8 mouse cellular contexts compared by ENCODE assay signal in the genomic region with DNA sequence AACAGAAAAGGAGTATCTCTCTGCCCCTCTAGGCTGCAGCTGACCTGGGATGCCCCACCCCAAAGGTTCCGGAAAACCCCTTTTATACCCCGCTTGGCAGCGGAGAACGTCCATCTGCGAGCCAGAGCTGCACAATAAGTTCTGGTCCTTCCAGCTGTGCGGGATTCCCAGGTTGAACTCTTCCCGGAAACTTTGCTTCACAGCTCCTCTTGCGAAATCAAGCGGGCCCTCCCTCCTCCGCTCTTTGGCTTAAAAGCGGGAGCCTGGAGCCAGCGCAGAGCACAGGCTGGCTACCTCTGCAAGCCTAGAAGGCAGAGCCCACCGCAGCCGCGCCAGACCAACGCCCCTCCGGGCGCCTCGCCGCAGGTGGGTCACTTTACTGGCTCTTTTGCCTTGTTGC. TPM values are rescaled to one million over a fixed set of nuclear protein-coding genes. Genes with fewer than 3 reads are reported as not detected.
A peak's percentile ranks its signal among the peaks of the same experiment; 100 is the strongest.
DNase-seq lines count a peak whose midpoint lies in the region; ATAC-seq and TF ChIP-seq lines count a peak whose summit lies in the region.

A gene (plus strand): TSS at position 282 of the 400 bp plus-strand sequence.

- H3K27ac ChIP-seq in hindbrain, embryonic 13.5 days: no peak within 1 kb of the TSS
- peak within 1 kb of the TSS; percentile 91 for H3K27ac ChIP-seq in liver, adult 2 months (replicated peaks; ENCODE audit: insufficient read depth, low read depth, low read length)
- no peak within 1 kb of the TSS for H3K27ac ChIP-seq in midbrain, postnatal 0 days (ENCODE audit: low read depth, low read length)

- peak; percentile 39 to 68 for DNase-seq in adrenal gland, postnatal 36 days
- peak; percentile 58 to 73 for DNase-seq in gastrocnemius, adult 8-10 months (ENCODE audit: low spot score in 2 of 2)
- DNase-seq in liver, adult 2 months (ENCODE audit: extremely low read depth, low read depth, low spot score): peak; percentile 90
- DNase-seq in midbrain, postnatal 0 days (ENCODE audit: low spot score): no peak
- DNase-seq in layer of hippocampus, postnatal 14 days (ENCODE audit: low spot score in 2 of 2): no peak

- H3K4me3 ChIP-seq in E14TG2a.4 (replicated peaks; ENCODE audit: low read length): peak within 1 kb of the TSS; percentile 58
- H3K4me3 ChIP-seq in hindbrain, embryonic 13.5 days: peak within 1 kb of the TSS; percentile 26
- H3K4me3 ChIP-seq in liver, adult 2 months (ENCODE audit: insufficient read depth, low read depth, low read length): peak within 1 kb of the TSS; percentile 74
- peak within 1 kb of the TSS; percentile 27 for H3K4me3 ChIP-seq in midbrain, postnatal 0 days (ENCODE audit: low read depth, low read length)

- H3K79me2 ChIP-seq in liver, adult 2 months (ENCODE audit: control insufficient read depth, insufficient read depth, low read length): peaks cover 10% of the 10 kb centered on the region; the same call in 1 of the 2 replicates

- H3K9ac ChIP-seq in hindbrain, embryonic 13.5 days: peak within 1 kb of the TSS; percentile 26; the same call in 1 of the 2 replicates
- H3K9ac ChIP-seq in liver, adult 2 months (ENCODE audit: low read depth, low read length): peak within 1 kb of the TSS; percentile 80
- no peak within 1 kb of the TSS for H3K9ac ChIP-seq in midbrain, postnatal 0 days (replicated peaks; ENCODE audit: low read length, poor library complexity, severe bottlenecking)

- TF ChIP-seq CTCF in E14TG2a.4 (conservative IDR thresholded peaks at IDR 0.05; ENCODE audit: low read length): no peak
- no peak for TF ChIP-seq CTCF in liver, adult 2 months (IDR thresholded peaks at IDR 0.05; ENCODE audit: low read depth, low read length)
- TF ChIP-seq CTCF in midbrain, postnatal 0 days (IDR thresholded peaks at IDR 0.05): no peak

- TF ChIP-seq POLR2A in liver, adult 2 months (IDR thresholded peaks at IDR 0.05; ENCODE audit: extremely low read depth, insufficient read depth, low read length): peak; percentile 90

- H3K4me2 ChIP-seq in hindbrain, embryonic 13.5 days: peak within 1 kb of the TSS; percentile 53
- peak within 1 kb of the TSS; percentile 56 for H3K4me2 ChIP-seq in midbrain, postnatal 0 days (ENCODE audit: low read depth, low read length, poor library complexity, severe bottlenecking)

- WGBS in hindbrain, embryonic 13.5 days: 5% methylated on average over 20 of the region's 20 CpGs
- WGBS in liver, adult 2 months: 2% methylated on average over 20 of the region's 20 CpGs
- WGBS in midbrain, postnatal 0 days: 4% methylated on average over 20 of the region's 20 CpGs

- no peaks in the 10 kb centered on the region for H3K36me3 ChIP-seq in E14TG2a.4 (ENCODE audit: insufficient read depth, low read length)
- H3K36me3 ChIP-seq in hindbrain, embryonic 13.5 days: no peaks in the 10 kb centered on the region
- H3K36me3 ChIP-seq in liver, adult 2 months (ENCODE audit: control insufficient read depth, insufficient read depth, low read length): no peaks in the 10 kb centered on the region
- H3K36me3 ChIP-seq in midbrain, postnatal 0 days (ENCODE audit: insufficient read depth, low read length): no peaks in the 10 kb centered on the region

- no peaks in the 10 kb centered on the region for H3K27me3 ChIP-seq in E14TG2a.4 (ENCODE audit: insufficient read depth, low read length)
- peaks cover 7% of the 10 kb centered on the region for H3K27me3 ChIP-seq in hindbrain, embryonic 13.5 days
- no peaks in the 10 kb centered on the region for H3K27me3 ChIP-seq in liver, adult 2 months (ENCODE audit: control insufficient read depth, insufficient read depth, low read length)
- H3K27me3 ChIP-seq in midbrain, postnatal 0 days (ENCODE audit: insufficient read depth, low read length): 0 out of 2 replicates have a peak, but pooled peaks cover 4% of the 10 kb centered on the region

- ATAC-seq in hindbrain, embryonic 13.5 days (ENCODE audit: low FRiP score): peak; percentile 54; the same call in 1 of the 2 replicates
- no peak for ATAC-seq in midbrain, postnatal 0 days (ENCODE audit: low FRiP score)
- no peak for ATAC-seq in megakaryocyte-erythroid progenitor cell, adult 5-6 weeks (replicated peaks; ENCODE audit: low FRiP score, low TSS enrichment, poor library complexity, severe bottlenecking)

- peaks cover 15% of the 10 kb centered on the region for H3K4me1 ChIP-seq in E14TG2a.4 (replicated peaks; ENCODE audit: low read depth, low read length)
- peaks cover 10% of the 10 kb centered on the region; the same call in 1 of the 2 replicates for H3K4me1 ChIP-seq in hindbrain, embryonic 13.5 days (replicated peaks)
- H3K4me1 ChIP-seq in liver, adult 2 months (ENCODE audit: control insufficient read depth, insufficient read depth, low read length): peaks cover 28% of the 10 kb centered on the region
- no peaks in the 10 kb centered on the region for H3K4me1 ChIP-seq in midbrain, postnatal 0 days (ENCODE audit: insufficient read depth, low read length)

- peaks cover 9% of the 10 kb centered on the region; the same call in 1 of the 2 replicates for H3K9me3 ChIP-seq in E14TG2a.4 (ENCODE audit: low read length)
- no peaks in the 10 kb centered on the region for H3K9me3 ChIP-seq in hindbrain, embryonic 13.5 days
- H3K9me3 ChIP-seq in midbrain, postnatal 0 days (ENCODE audit: low read length): no peaks in the 10 kb centered on the region

RNA-seq across cellular contexts. Expression of the gene that starts here (rescaled TPM):
- 10 to 100 TPM; 14.4 to 47.1 TPM for total RNA-seq in adrenal gland, postnatal 36 days (2021)
- total RNA-seq in gastrocnemius, adult 8-10 months (2022): 10 to 100 TPM in 3 of 4 experiments, 1 to 10 TPM in 1; 9.3 to 16.9 (median 10.8) TPM
- 0.08 and 0.26 TPM in 2 replicates for polyA plus RNA-seq in hindbrain, embryonic 13.5 days (2015; fragmentation: Nextera tagmentation; extraction: Ambion mirVana)
- 76.6 and 90.1 TPM in 2 replicates for total RNA-seq in liver, adult 2 months (2014; rRNA removed)
- 38.3 and 40.9 TPM in 2 replicates for polyA plus RNA-seq in liver, adult 2 months (2012; rRNA removed)
- 0.44 and 0.57 TPM in 2 replicates for total RNA-seq in midbrain, postnatal 0 days (2014; rRNA removed)
- 0.15 and 0.18 TPM in 2 replicates for polyA plus RNA-seq in midbrain, postnatal 0 days (2015; fragmentation: Nextera tagmentation; extraction: Ambion mirVana)
- total RNA-seq in layer of hippocampus, postnatal 14 days (2021): under 1 TPM; 0.12 to 0.69 TPM
- 0.07 TPM in 1 of 2 replicates, not detected in the other for total RNA-seq in megakaryocyte-erythroid progenitor cell, adult 5-6 weeks (2014; fragmentation: Nextera tagmentation)
- total RNA-seq in megakaryocyte-erythroid progenitor cell, adult 5-6 weeks (2017): not detected in 2 replicates

Comparison
In these comparisons a context has a peak if more than half of its experiments do, and no peak if none do; other contexts are left out.
1. RNA of the gene that starts here (polyA plus RNA-seq): 38.3 to 40.9 TPM in liver, adult 2 months; 0.08 to 0.26 TPM in hindbrain, embryonic 13.5 days and 0.15 to 0.18 TPM in midbrain, postnatal 0 days; every median in the first group is over 10 times any median in the second.
2. Peak in ATAC-seq, H3K4me3 ChIP-seq, H3K9ac ChIP-seq and H3K4me2 ChIP-seq in hindbrain, embryonic 13.5 days; RNA of the gene not detected or under 1 TPM.
3. DNase-seq: peak in adrenal gland, postnatal 36 days (2 of 2), gastrocnemius, adult 8-10 months (2 of 2) and liver, adult 2 months (single experiment); none in midbrain, postnatal 0 days (single experiment) and layer of hippocampus, postnatal 14 days (0 of 2).
4. Peak in every context shown above with its lines, with median percentiles within 50 percentile points of each other: H3K4me3 ChIP-seq.